Mouse (Mus musculus): ENCODE results near the gene Ube2g2. TPM values are rescaled to one million over a fixed set of nuclear protein-coding genes. Genes with fewer than 3 reads are reported as not detected.

The Ube2g2 gene
- total RNA-seq, 2 experiments from 2014 or later, result 6.1 to 10.5 TPM

GRCm38 (mm10) chr10:77605908-77606826 is 15.9 kb upstream of the Ube2g2 start, which contains the start of the genes Sumo3 and Gm49325:
TSS of gene Sumo3 (plus strand) at chr10:77606097.
TSS of gene Gm49325 (plus strand) at chr10:77606197.
- ATAC-seq (replicated peaks; ENCODE audit: low FRiP score, poor library complexity, severe bottlenecking), result peak; percentile 92

- ATAC-seq (replicated peaks; ENCODE audit: low FRiP score, poor library complexity, severe bottlenecking), result peak; percentile 37
Measured at GRCm38 (mm10) chr10:77606855-77607254, 15.2 kb upstream of the Ube2g2 start.

- no peak for ATAC-seq (replicated peaks; ENCODE audit: low FRiP score, poor library complexity, severe bottlenecking)
Measured at GRCm38 (mm10) chr10:77607441-77607840, 14.6 kb upstream of the Ube2g2 start.

- ATAC-seq (replicated peaks; ENCODE audit: low FRiP score, poor library complexity, severe bottlenecking), result no peak
Measured at GRCm38 (mm10) chr10:77608589-77608988, 13.5 kb upstream of the Ube2g2 start.

- no peak for ATAC-seq (replicated peaks; ENCODE audit: low FRiP score, poor library complexity, severe bottlenecking)
Measured at GRCm38 (mm10) chr10:77610221-77610961, 11.7 kb upstream of the Ube2g2 start.

- no peak for ATAC-seq (replicated peaks; ENCODE audit: low FRiP score, poor library complexity, severe bottlenecking)
Measured at GRCm38 (mm10) chr10:77613409-77613808, 8.7 kb upstream of the Ube2g2 start.

GRCm38 (mm10) chr10:77615647-77616046 is 6.4 kb upstream of the Ube2g2 start:
- no peak for ATAC-seq (replicated peaks; ENCODE audit: low FRiP score, poor library complexity, severe bottlenecking)

- ATAC-seq (replicated peaks; ENCODE audit: low FRiP score, poor library complexity, severe bottlenecking), result no peak
Measured at GRCm38 (mm10) chr10:77616166-77616565, 5.9 kb upstream of the Ube2g2 start.

- ATAC-seq (replicated peaks; ENCODE audit: low FRiP score, poor library complexity, severe bottlenecking), result no peak
Measured at GRCm38 (mm10) chr10:77616926-77617325, 5.1 kb upstream of the Ube2g2 start.

- ATAC-seq (replicated peaks; ENCODE audit: low FRiP score, poor library complexity, severe bottlenecking), result no peak; the same call in 1 of the 2 replicates
Measured at GRCm38 (mm10) chr10:77621546-77621945, 529 bp upstream of the Ube2g2 start.

- no peak for ATAC-seq (replicated peaks; ENCODE audit: low FRiP score, poor library complexity, severe bottlenecking)
Measured at GRCm38 (mm10) chr10:77623069-77623492, 1.0 kb downstream of the Ube2g2 start.

GRCm38 (mm10) chr10:77623639-77624400 is 1.7 kb downstream of the Ube2g2 start:
- ATAC-seq (replicated peaks; ENCODE audit: low FRiP score, poor library complexity, severe bottlenecking), result no peak

- ATAC-seq (replicated peaks; ENCODE audit: low FRiP score, poor library complexity, severe bottlenecking), result no peak
Measured at GRCm38 (mm10) chr10:77624570-77624995, 2.5 kb downstream of the Ube2g2 start.

GRCm38 (mm10) chr10:77626036-77626435 is 4.0 kb downstream of the Ube2g2 start:
- no peak for ATAC-seq (replicated peaks; ENCODE audit: low FRiP score, poor library complexity, severe bottlenecking)

GRCm38 (mm10) chr10:77626591-77626990 is 4.5 kb downstream of the Ube2g2 start:
- no peak for ATAC-seq (replicated peaks; ENCODE audit: low FRiP score, poor library complexity, severe bottlenecking)

- peak; percentile 81 for ATAC-seq (replicated peaks; ENCODE audit: low FRiP score, poor library complexity, severe bottlenecking)
Measured at GRCm38 (mm10) chr10:77627497-77627896, 5.4 kb downstream of the Ube2g2 start.

GRCm38 (mm10) chr10:77629163-77629562 is 7.1 kb downstream of the Ube2g2 start:
- no peak for ATAC-seq (replicated peaks; ENCODE audit: low FRiP score, poor library complexity, severe bottlenecking)

- no peak for ATAC-seq (replicated peaks; ENCODE audit: low FRiP score, poor library complexity, severe bottlenecking)
Measured at GRCm38 (mm10) chr10:77629970-77630369, 7.9 kb downstream of the Ube2g2 start.

GRCm38 (mm10) chr10:77634016-77634415 is 11.9 kb downstream of the Ube2g2 start:
- ATAC-seq (replicated peaks; ENCODE audit: low FRiP score, poor library complexity, severe bottlenecking), result no peak

Measured in erythroblast, adult 5-6 weeks (primary cell).